Mouse (Mus musculus): ENCODE results near the gene Ftl1.
"Not testable (repeated sequence)": the region's sequence is repeated elsewhere in the genome, so short reads cannot be mapped to it uniquely, and the experiment has no call there.

Gene Ftl1

GRCm38 (mm10) chr7:45459564-45460140 lies at the start of gene Ftl1:
Gene Ftl1 (minus strand): TSS chr7:45459884.
- DNase-seq: peak; percentile 99

GRCm38 (mm10) chr7:45509181-45509882 lies 49.6 kb upstream of the Ftl1 start:
- DNase-seq: no peak

GRCm38 (mm10) chr7:45508561-45508960 lies 48.9 kb upstream of the Ftl1 start:
- no peak for DNase-seq

GRCm38 (mm10) chr7:45507583-45507982 lies 47.9 kb upstream of the Ftl1 start:
- peak; percentile 42 for DNase-seq

DNA sequence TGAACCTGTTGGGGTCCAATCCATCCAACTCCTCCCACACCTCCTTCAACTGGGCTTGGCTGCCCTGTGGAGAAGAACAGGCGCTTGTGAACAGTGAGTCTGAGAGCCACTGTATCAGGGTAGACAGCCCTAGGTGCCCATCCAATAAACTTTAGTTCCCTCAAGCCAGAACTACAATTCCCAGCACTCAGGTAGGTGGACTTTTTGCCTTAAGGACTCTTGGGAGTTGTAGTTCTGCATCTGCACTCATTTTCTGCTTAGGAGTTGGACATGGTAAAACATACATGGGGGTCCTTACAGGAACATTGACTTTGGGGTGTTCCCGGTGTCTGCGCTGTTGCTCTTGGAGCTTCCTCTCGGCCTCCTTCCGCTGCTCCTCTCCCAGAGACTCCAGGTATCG lies 38.7 kb upstream of the Ftl1 start:
- DNase-seq: no peak

DNA sequence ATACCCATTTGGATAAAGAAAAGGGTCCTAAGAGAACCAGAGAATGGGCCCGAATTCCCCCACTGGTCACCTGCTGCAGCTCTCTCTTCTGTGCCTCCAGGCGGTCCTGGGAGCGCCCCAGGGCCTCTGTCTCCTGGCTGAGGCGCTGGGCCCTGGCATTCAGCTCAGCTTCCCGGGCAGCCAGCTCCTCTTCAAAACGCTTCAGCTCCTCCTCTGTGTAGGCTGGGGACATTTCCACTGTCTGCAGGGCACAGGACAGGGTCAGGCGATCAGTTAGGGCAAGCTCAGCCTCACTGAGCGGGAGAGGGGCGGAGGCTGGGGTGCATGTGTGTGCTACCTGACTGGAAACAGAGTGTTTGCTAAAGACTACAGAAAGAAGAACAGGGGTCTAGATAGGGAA lies 34.9 kb upstream of the Ftl1 start:
- DNase-seq: no peak

GRCm38 (mm10) chr7:45492951-45493350 lies 33.3 kb upstream of the Ftl1 start:
- DNase-seq: no peak

DNA sequence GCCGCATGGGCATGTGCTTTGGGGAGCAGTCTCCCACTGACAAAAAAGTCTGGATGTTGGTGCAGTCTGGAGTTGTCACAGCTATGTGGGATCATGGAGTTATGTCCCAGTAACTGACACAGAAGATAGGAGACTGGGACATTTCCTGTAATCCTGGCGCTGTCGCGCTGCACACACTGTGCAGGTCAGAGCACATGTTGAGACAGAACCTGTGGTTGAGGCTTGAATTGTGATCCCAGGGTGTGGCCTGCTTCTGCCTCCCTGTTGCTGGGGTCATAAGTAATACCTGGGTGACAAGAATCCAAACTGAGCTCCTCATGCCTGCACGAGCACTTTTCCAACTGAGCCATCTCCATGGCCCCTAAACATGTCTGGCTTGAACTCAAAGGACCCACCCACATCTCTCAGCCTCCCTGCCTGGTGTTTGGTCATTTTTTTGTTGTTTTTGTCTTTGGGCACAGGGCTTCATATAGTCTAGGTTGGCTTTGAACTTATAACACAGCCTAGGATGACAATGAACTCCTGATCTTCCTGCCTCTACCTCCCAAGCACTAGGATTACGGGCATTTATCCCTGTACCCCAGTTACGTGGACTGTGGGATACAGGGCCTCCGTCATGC lies 32.7 kb upstream of the Ftl1 start:
- no peak for DNase-seq

- DNase-seq: peak; percentile 45
Observed at GRCm38 (mm10) chr7:45491264-45491663, 31.6 kb upstream of the Ftl1 start.

DNA sequence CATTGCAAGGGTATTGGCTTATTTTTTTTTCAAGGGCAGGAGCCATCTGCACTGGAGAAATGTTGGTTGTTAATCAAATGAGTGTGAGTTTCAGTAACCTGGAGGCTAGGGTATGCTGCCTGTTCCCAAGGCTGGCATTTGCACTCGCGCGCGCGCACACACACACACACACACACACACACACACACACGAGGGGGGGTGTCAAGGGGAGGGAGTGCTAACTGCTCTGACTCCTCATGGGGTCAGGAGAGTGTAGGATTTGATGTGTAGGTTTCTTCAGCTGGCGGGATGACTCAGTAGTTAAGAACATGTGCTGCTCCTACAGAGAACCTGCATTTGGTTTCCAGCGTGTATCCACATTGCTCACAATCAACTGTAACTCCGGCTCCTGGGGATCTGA lies 31.1 kb upstream of the Ftl1 start:
- DNase-seq: no peak

- DNase-seq: no peak
Observed at GRCm38 (mm10) chr7:45489578-45489977, 29.9 kb upstream of the Ftl1 start.

DNA sequence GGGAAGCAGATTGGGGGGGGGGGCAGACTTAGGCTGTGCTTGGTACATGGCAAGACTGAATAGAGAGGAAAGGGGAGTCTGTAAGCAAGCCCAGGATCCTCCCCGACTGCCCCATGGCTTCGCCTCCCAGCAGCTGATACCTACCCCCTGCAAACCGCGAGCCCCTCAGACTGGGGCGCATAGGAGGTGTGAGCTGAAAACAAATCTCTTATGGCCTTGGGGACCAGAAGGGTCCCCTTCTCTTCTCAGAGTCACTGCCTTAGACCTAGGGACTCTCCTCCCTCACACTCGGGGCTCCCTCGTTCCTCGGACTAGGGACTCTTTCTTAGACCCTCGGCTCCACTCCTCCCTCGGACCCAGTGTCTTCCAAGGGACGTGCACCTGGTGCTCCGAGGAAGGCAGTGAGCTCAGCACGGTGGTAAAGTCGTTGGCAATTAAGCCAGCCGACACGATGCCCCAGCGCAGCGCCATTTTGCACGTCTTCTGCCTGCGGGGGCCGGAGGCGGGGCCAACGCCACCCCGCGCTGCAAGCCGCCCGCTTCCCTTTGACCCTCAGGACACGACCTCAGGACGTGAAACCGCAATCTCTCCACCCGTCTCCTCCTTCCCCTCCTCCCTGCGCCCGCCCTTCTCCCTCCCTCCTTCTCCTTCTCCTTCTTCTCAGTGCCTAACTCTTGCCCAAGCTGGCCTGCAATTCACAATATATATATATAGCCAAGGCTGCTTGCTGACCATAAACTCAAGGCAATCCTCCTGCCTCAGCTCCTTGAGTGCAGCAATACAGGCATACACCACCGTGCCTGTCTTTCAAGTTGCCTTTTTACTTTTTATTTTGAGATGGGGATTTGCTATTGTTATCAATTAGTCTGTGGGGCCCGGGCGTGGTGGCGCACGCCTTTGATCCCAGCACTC lies 28.9 kb upstream of the Ftl1 start, which contains the start of gene Dhdh:
Dhdh (minus strand) TSS at position 513 of the 912 bp plus-strand sequence.
- peak; percentile 67 for DNase-seq

DNA sequence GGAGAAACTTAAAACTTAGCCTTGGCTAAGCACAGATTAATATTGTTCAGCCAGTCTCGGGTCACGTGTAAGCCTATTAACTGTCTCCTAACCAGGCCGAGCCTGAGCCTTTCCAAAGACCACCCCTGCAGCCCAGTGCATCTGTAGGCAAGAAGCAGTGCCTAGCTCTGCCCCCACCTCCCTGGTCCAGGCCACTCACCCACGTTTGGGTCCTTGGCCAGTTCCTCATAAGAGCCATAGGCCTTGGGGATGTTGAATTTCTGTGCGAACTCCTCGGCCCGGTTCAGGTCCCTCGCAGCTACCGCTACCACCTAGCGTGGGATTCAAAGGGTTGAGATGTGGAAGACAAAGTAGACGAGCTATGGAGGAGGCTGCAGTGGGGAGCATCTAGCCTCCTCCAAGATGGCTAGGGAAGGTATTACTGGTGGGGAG lies 28.2 kb upstream of the Ftl1 start:
- no peak for DNase-seq

- no peak for DNase-seq
Observed at GRCm38 (mm10) chr7:45486761-45487415, 27.2 kb upstream of the Ftl1 start, which contains the start of gene Gm45808. Gene Gm45808 (minus strand): TSS chr7:45486811.

- no peak for DNase-seq
Observed at GRCm38 (mm10) chr7:45486158-45486557, 26.5 kb upstream of the Ftl1 start.

DNA sequence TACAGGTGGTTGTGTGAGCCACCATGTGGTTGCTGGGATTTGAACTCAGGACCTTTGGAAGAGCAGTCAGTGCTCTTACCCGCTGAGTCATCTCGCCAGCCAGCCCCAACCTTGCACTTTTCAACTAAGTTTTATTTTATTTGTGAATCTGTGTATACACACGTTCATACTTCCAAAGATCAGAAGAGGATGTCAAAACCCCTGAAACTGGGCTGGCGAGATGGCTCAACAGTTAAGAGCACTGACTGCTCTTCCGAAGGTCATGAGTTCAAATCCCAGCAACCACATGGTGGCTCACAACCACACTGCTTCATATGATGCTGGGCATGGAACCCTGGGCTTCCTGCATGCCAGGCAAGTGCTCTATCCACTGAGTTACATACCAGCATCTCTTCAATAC lies 25.3 kb upstream of the Ftl1 start:
- DNase-seq: not testable (repeated sequence)

GRCm38 (mm10) chr7:45482166-45482565 lies 22.5 kb upstream of the Ftl1 start:
- no peak for DNase-seq

DNA sequence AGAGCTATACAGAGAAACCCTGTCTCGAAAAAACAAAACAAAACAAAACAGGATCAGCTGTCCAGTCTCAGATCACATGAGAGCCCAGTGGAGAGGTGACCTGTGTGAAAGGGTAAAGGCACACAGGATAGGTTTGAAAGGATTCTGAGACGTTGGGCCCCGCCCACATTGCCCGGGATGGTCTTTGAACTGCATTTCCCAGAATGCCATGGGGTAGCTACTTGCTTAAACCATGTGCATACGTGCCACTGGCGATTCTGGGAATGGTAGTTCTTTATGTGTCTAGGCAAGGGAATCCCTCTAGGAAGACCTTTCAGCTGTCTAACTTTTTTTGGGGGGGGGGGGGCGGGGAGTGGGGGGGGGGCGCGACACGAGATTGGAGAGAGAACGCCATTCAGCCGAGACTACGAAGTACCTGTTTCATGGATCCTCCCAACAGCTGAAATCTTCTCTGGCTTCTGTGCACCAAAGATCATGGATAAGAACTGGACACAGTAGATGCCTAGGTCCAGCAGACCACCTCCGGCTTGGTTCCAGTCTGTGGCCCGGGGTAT lies 21.8 kb upstream of the Ftl1 start, which contains the start of gene Tulp2:
Tulp2 (plus strand) TSS at position 504 of the 554 bp plus-strand sequence.
- peak; percentile 79 for DNase-seq

DNA sequence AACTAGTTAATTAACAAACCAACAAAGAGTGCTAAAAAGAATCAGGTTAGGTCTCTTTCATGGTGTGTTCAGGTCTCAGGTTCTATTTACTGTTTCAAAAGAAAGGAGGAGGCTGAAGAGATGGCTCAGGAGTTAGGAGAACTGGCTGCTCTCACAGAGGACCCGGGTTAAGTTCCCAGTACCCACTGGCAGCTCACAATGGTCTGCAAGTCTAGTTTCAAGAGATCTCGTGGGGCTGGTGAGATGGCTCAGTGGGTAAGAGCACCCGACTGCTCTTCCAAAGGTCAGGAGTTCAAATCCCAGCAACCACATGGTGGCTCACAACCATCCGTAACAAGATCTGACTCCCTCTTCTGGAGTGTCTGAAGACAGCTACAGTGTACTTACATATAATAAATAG lies 20.6 kb upstream of the Ftl1 start:
- DNase-seq: not testable (repeated sequence)

DNA sequence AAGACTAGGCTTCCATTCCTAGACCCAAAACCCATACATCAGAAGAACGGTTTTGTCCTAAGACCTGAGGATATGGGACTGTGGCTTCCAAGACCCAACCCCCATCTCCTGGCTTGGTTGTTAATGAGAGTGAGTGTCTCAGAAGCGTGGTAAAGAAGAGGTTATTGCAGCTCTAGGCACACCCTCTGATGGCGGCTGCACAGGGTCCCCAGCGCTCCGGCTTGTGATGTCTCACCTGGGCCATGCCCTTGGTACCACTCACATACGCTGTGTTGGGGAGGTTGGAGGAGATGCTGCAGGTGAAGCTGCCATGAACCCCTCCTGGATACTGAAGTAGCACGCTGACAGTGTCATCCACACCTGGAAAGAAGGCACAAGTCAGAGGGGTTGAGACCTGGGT lies 19.1 kb upstream of the Ftl1 start:
- DNase-seq: no peak

DNA sequence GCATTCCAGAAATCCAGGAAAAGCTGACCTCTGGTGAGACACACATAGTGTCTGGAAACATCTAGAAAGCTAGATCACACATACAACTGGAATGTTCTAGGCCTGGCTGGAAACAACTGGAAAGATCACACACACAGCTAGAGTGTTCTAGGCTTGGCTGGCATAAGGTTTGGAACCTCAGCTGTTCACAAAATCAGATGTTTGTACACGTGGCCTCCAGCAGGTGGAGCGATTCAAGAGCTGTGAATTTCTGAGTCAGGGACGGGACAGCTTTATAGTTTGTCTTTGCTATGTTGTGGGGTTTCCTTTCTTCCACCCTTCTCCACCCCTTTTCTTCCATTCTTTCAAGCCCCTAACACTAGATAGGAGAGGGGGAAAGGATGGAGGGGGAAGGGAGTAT lies 17.3 kb upstream of the Ftl1 start:
- no peak for DNase-seq

- DNase-seq: no peak
Observed at GRCm38 (mm10) chr7:45476453-45476852, 16.8 kb upstream of the Ftl1 start.

Measured in kidney, adult 11 months (tissue).